Mouse (Mus musculus): ENCODE results near the gene Tent5a. TPM values are rescaled to one million over a fixed set of nuclear protein-coding genes. Genes with fewer than 3 reads are reported as not detected.

Gene Tent5a
- polyA plus RNA-seq, 1 experiment from 2014 or later = 1.9 TPM

DNA sequence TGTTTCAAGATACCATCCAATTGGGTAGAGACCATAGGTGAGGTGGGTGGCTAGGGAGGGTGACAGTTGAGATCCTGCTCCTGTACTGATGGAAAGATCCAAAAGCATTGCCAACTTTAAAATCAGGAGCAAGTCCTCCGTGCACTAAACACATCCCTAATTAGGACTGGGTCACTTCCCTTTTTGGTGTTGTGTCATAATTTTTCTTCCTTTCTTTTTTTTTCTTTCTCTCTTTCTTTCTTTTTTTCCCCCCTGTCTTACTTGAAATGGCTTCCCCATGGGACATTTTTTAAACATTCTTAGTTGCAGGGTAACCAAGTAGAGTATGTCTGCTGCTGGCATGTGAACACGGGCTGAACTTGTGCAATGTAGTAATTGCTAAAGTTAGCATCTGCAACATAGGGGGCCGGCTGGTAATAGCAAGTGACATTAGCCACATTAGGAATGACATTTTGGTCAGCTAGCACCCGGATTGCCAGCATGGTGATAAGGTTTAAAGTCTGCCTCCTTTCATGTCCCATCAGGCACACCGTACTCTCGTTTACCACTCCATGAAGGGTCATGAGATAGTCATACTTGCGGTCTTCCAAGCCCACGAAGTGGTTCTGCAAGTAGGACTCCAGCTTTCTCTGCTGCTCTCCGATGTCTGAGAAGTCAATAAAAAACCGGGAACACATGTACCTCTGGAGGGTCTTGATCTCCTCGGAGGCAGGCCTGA, 2.8 kb downstream of the Tent5a start:
- DNase-seq (ENCODE audit: low spot score) = no peak
- H3K9me3 ChIP-seq (ENCODE audit: control insufficient read depth, low read length) = no peaks in the 10 kb centered on the region
- no peak overlapping the region for H3K27ac ChIP-seq (ENCODE audit: low read depth, low read length)
- H3K9ac ChIP-seq (ENCODE audit: low read length) = no peak overlapping the region
- WGBS = 84% methylated on average over 11 of the region's 11 CpGs
- no peaks in the 10 kb centered on the region for H3K36me3 ChIP-seq (ENCODE audit: control insufficient read depth, insufficient read depth, low read length)
- H3K4me2 ChIP-seq (ENCODE audit: low read depth, low read length, severe bottlenecking) = no peak overlapping the region
- H3K4me1 ChIP-seq (replicated peaks; ENCODE audit: control insufficient read depth, insufficient read depth, low read length) = peaks cover 3% of the 10 kb centered on the region; the same call in 1 of the 2 replicates
- peaks cover 8% of the 10 kb centered on the region; the same call in 1 of the 2 replicates for H3K27me3 ChIP-seq (ENCODE audit: control insufficient read depth, insufficient read depth, low read length)
- H3K4me3 ChIP-seq (ENCODE audit: low read depth, low read length) = no peak overlapping the region
- no peak for ATAC-seq (replicated peaks; ENCODE audit: low FRiP score)

DNA sequence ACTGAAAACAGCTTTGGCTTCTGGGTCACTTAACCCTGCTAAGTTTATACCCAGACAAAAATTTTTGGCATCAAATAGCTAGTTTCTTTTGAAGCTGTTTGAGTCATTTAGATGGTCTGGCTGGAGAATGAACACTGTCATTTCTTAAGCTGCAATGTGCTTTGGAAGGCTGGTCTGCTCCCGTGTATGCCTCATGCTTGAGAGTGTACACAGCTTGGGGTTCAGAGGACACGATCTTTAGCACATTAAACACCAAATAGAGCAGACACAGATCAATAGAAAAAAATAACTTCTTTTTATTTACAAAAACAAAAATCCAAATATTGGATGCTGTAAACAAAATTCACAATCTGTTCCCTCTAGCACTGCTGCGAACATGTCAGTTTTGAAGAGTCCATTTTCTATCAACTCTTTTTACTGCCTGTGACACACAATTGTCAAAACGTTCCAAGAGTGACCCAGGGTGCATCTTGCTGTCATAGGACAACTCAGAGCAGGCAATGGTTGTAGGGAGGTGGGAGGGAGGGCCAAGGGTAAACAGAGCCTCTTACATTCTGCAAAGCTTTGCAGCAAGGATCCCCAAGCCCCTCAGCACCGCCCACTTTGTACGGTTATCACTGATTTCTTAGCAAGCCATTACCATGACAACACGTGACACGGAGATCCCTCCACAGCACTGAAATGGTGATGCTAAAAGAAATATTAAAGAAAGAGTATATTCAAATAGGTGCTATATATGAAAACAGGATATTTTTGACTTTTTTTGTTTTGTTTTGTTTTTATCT, 6.8 kb downstream of the Tent5a start:
- ATAC-seq (replicated peaks; ENCODE audit: low FRiP score) = no peak
- DNase-seq (ENCODE audit: low spot score) = no peak
- Histone ChIP-seq H3K9ac (ENCODE audit: low read length) (no peak overlapping the region), H3K27me3 (ENCODE audit: control insufficient read depth, insufficient read depth, low read length) (no peaks in the 10 kb centered on the region), H3K4me2 (ENCODE audit: low read depth, low read length, severe bottlenecking) (no peak overlapping the region), H3K27ac (ENCODE audit: low read depth, low read length) (no peak overlapping the region), H3K4me3 (ENCODE audit: low read depth, low read length) (no peak overlapping the region), H3K4me1 (replicated peaks; ENCODE audit: control insufficient read depth, insufficient read depth, low read length) (no peaks in the 10 kb centered on the region), H3K9me3 (ENCODE audit: control insufficient read depth, low read length) (no peaks in the 10 kb centered on the region), H3K36me3 (ENCODE audit: control insufficient read depth, insufficient read depth, low read length) (no peaks in the 10 kb centered on the region)
- 80% methylated on average over 8 of the region's 8 CpGs for WGBS

- H3K4me2 ChIP-seq (ENCODE audit: low read depth, low read length, severe bottlenecking) = no peak overlapping the region
- ATAC-seq (replicated peaks; ENCODE audit: low FRiP score) (no peak), DNase-seq (ENCODE audit: low spot score) (no peak)
- H3K4me3 ChIP-seq (ENCODE audit: low read depth, low read length) = no peak overlapping the region
- no peaks in the 10 kb centered on the region for H3K36me3 ChIP-seq (ENCODE audit: control insufficient read depth, insufficient read depth, low read length)
- no peak overlapping the region for H3K9ac ChIP-seq (ENCODE audit: low read length)
- H3K9me3 ChIP-seq (ENCODE audit: control insufficient read depth, low read length) = no peaks in the 10 kb centered on the region
- H3K4me1 ChIP-seq (replicated peaks; ENCODE audit: control insufficient read depth, insufficient read depth, low read length) = no peaks in the 10 kb centered on the region
- WGBS = 55% methylated on average over 1 of the region's 1 CpGs
- no peak overlapping the region for H3K27ac ChIP-seq (ENCODE audit: low read depth, low read length)
- no peaks in the 10 kb centered on the region for H3K27me3 ChIP-seq (ENCODE audit: control insufficient read depth, insufficient read depth, low read length)
Observed at GRCm38 (mm10) chr9:85316122-85316521, 11.0 kb downstream of the Tent5a start.

DNA sequence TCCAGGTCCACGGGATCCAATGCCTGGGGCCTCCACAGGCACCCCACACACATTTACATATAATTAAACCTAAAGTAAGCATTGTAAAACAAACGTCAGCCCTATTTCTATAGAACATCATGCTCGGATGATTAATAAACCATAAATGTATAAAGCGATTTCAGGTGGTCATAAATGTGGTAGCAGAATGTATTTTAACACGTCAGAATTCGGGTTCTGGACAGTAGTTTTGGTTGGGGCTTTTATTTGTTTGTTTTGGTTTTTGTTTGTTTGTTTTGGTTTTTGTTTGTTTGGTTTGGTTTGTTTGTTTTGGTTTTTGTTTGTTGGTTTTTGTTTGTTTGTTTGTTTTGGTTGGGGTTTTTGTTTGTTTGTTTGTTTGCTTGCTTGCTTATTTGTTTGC, 14.7 kb downstream of the Tent5a start, which contains the start of gene Gm11114:
Gene Gm11114 (plus strand): TSS at position 301 of the 400 bp plus-strand sequence.
- Histone ChIP-seq H3K9ac (ENCODE audit: low read length) (no peak within 1 kb of the TSS), H3K27ac (ENCODE audit: low read depth, low read length) (no peak within 1 kb of the TSS), H3K4me1 (replicated peaks; ENCODE audit: control insufficient read depth, insufficient read depth, low read length) (no peaks in the 10 kb centered on the region), H3K4me2 (ENCODE audit: low read depth, low read length, severe bottlenecking) (no peak within 1 kb of the TSS), H3K36me3 (ENCODE audit: control insufficient read depth, insufficient read depth, low read length) (no peaks in the 10 kb centered on the region), H3K9me3 (ENCODE audit: control insufficient read depth, low read length) (no peaks in the 10 kb centered on the region), H3K27me3 (ENCODE audit: control insufficient read depth, insufficient read depth, low read length) (no peaks in the 10 kb centered on the region), H3K4me3 (ENCODE audit: low read depth, low read length) (no peak within 1 kb of the TSS)
- DNase-seq (ENCODE audit: low spot score) = no peak
- no peak for ATAC-seq (replicated peaks; ENCODE audit: low FRiP score)
- WGBS = 88% methylated on average over 6 of the region's 6 CpGs

DNA sequence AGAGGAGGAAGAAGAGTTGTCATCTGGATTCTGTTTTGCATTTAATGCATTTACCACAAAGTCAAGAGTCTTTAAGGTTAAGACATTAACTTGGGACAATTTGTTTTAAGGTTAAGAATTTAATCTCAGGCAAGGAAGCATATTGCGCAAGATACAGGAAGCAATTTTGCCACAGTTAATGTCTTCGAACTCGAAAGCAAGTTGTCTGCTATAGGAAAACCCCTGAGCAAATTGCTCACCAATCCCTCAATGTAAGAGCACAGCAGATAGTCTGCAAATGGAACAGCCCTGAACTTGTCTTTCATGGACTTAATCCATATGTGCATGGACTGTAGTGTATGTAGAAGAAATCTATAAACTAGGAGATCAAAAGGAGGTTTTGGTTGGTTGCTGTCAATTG, 23.8 kb downstream of the Tent5a start:
- no peak overlapping the region for H3K27ac ChIP-seq (ENCODE audit: low read depth, low read length)
- H3K9me3 ChIP-seq (ENCODE audit: control insufficient read depth, low read length) = no peaks in the 10 kb centered on the region
- ATAC-seq (replicated peaks; ENCODE audit: low FRiP score) (no peak), DNase-seq (ENCODE audit: low spot score) (no peak)
- no peak overlapping the region for H3K4me3 ChIP-seq (ENCODE audit: low read depth, low read length)
- no peaks in the 10 kb centered on the region for H3K4me1 ChIP-seq (replicated peaks; ENCODE audit: control insufficient read depth, insufficient read depth, low read length)
- no peaks in the 10 kb centered on the region for H3K36me3 ChIP-seq (ENCODE audit: control insufficient read depth, insufficient read depth, low read length)
- H3K4me2 ChIP-seq (ENCODE audit: low read depth, low read length, severe bottlenecking) = no peak overlapping the region
- H3K9ac ChIP-seq (ENCODE audit: low read length) = no peak overlapping the region
- no peaks in the 10 kb centered on the region for H3K27me3 ChIP-seq (ENCODE audit: control insufficient read depth, insufficient read depth, low read length)
- WGBS = 95% methylated on average over 3 of the region's 3 CpGs

GRCm38 (mm10) chr9:85302849-85303248, 24.3 kb downstream of the Tent5a start:
- DNase-seq (ENCODE audit: low spot score) = no peak
- Histone ChIP-seq H3K9ac (ENCODE audit: low read length) (no peak overlapping the region), H3K4me3 (ENCODE audit: low read depth, low read length) (no peak overlapping the region), H3K27ac (ENCODE audit: low read depth, low read length) (no peak overlapping the region), H3K9me3 (ENCODE audit: control insufficient read depth, low read length) (no peaks in the 10 kb centered on the region), H3K4me2 (ENCODE audit: low read depth, low read length, severe bottlenecking) (no peak overlapping the region), H3K36me3 (ENCODE audit: control insufficient read depth, insufficient read depth, low read length) (no peaks in the 10 kb centered on the region), H3K4me1 (replicated peaks; ENCODE audit: control insufficient read depth, insufficient read depth, low read length) (no peaks in the 10 kb centered on the region), H3K27me3 (ENCODE audit: control insufficient read depth, insufficient read depth, low read length) (no peaks in the 10 kb centered on the region)
- no peak for ATAC-seq (replicated peaks; ENCODE audit: low FRiP score)
- WGBS = 82% methylated on average over 4 of the region's 4 CpGs

DNA sequence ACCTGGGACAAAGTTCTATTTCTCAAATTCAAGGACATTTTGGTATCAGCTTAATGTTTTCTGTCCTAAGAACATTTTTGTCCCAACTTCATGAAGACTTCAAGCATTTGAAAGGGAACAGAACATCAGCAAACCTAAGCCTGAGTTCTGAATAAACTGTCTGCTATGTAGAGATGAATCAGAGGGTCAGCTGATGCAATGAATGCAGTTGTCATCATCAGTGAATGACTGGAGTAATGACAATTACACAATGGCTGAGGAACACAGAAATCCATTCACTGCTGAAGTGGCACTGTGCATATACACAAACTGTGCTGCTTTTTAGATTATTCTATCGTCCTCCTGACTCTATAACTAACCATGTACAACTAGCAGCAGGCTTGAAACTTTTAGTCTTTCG, 53.0 kb downstream of the Tent5a start:
- no peak overlapping the region for H3K27ac ChIP-seq (ENCODE audit: low read depth, low read length)
- H3K27me3 ChIP-seq (ENCODE audit: control insufficient read depth, insufficient read depth, low read length) = no peaks in the 10 kb centered on the region
- H3K9ac ChIP-seq (ENCODE audit: low read length) = no peak overlapping the region
- H3K4me2 ChIP-seq (ENCODE audit: low read depth, low read length, severe bottlenecking) = no peak overlapping the region
- no peaks in the 10 kb centered on the region for H3K4me1 ChIP-seq (replicated peaks; ENCODE audit: control insufficient read depth, insufficient read depth, low read length)
- ATAC-seq (replicated peaks; ENCODE audit: low FRiP score) (no peak), DNase-seq (ENCODE audit: low spot score) (no peak)
- WGBS = 83% methylated on average over 2 of the region's 2 CpGs
- H3K36me3 ChIP-seq (ENCODE audit: control insufficient read depth, insufficient read depth, low read length) = no peaks in the 10 kb centered on the region
- H3K4me3 ChIP-seq (ENCODE audit: low read depth, low read length) = no peak overlapping the region
- no peaks in the 10 kb centered on the region for H3K9me3 ChIP-seq (ENCODE audit: control insufficient read depth, low read length)
